Mouse (Mus musculus): ENCODE results near the gene Pgp. TPM values are rescaled to one million over a fixed set of nuclear protein-coding genes. Genes with fewer than 3 reads are reported as not detected.

Gene Pgp
- polyA plus RNA-seq, 1 experiment from 2014 or later = 81.0 TPM

GRCm38 (mm10) chr17:24477053-24477984 is 7.1 kb downstream of the Pgp start:
- Histone ChIP-seq H3K9ac (ENCODE audit: low read length) (peak overlapping the region; percentile 84), H3K9me3 (ENCODE audit: control insufficient read depth, low read length) (no peaks in the 10 kb centered on the region), H3K4me3 (ENCODE audit: low read depth, low read length) (peak overlapping the region; percentile 93), H3K4me1 (replicated peaks; ENCODE audit: control insufficient read depth, insufficient read depth, low read length) (peaks cover 22% of the 10 kb centered on the region), H3K36me3 (ENCODE audit: control insufficient read depth, insufficient read depth, low read length) (peaks cover 44% of the 10 kb centered on the region), H3K27ac (ENCODE audit: low read depth) (no peak overlapping the region), H3K27me3 (replicated peaks; ENCODE audit: control insufficient read depth, insufficient read depth, low read length) (no peaks in the 10 kb centered on the region), H3K4me2 (ENCODE audit: low read length) (peak overlapping the region; percentile 72)
- 93% methylated on average over 20 of the region's 20 CpGs for WGBS
- ATAC-seq (replicated peaks; ENCODE audit: low FRiP score, low TSS enrichment, low read depth) (no peak), DNase-seq (ENCODE audit: low spot score) (no peak)

GRCm38 (mm10) chr17:24477985-24478600 is 7.9 kb downstream of the Pgp start:
- Histone ChIP-seq H3K4me1 (replicated peaks; ENCODE audit: control insufficient read depth, insufficient read depth, low read length) (peaks cover 14% of the 10 kb centered on the region; the same call in 1 of the 2 replicates), H3K27me3 (replicated peaks; ENCODE audit: control insufficient read depth, insufficient read depth, low read length) (no peaks in the 10 kb centered on the region), H3K9ac (ENCODE audit: low read length) (peak overlapping the region; percentile 84), H3K9me3 (ENCODE audit: control insufficient read depth, low read length) (no peaks in the 10 kb centered on the region), H3K4me3 (ENCODE audit: low read depth, low read length) (peak overlapping the region; percentile 93), H3K36me3 (ENCODE audit: control insufficient read depth, insufficient read depth, low read length) (peaks cover 39% of the 10 kb centered on the region), H3K27ac (ENCODE audit: low read depth) (0 out of 2 replicates have a peak overlapping the region, but pooled peaks have one; percentile 93), H3K4me2 (ENCODE audit: low read length) (peak overlapping the region; percentile 72)
- ATAC-seq (replicated peaks; ENCODE audit: low FRiP score, low TSS enrichment, low read depth) (peak; percentile 36), DNase-seq (ENCODE audit: low spot score) (no peak)
- WGBS = 42% methylated on average over 11 of the region's 11 CpGs

GRCm38 (mm10) chr17:24478663-24479380 is 8.6 kb downstream of the Pgp start, which contains the start of gene Mlst8:
TSS of gene Mlst8 (minus strand) at chr17:24479078.
- peak within 1 kb of the TSS; percentile 93 for H3K4me3 ChIP-seq (ENCODE audit: low read depth, low read length)
- peak within 1 kb of the TSS; percentile 84 for H3K9ac ChIP-seq (ENCODE audit: low read length)
- ATAC-seq (replicated peaks; ENCODE audit: low FRiP score, low TSS enrichment, low read depth) (peak; percentile 94), DNase-seq (ENCODE audit: low spot score) (peak; percentile 98)
- no peaks in the 10 kb centered on the region for H3K9me3 ChIP-seq (ENCODE audit: control insufficient read depth, low read length)
- H3K4me1 ChIP-seq (replicated peaks; ENCODE audit: control insufficient read depth, insufficient read depth, low read length) = peaks cover 14% of the 10 kb centered on the region; the same call in 1 of the 2 replicates
- H3K27me3 ChIP-seq (replicated peaks; ENCODE audit: control insufficient read depth, insufficient read depth, low read length) = no peaks in the 10 kb centered on the region
- under 1% methylated on average over 48 of the region's 48 CpGs for WGBS
- peak within 1 kb of the TSS; percentile 72 for H3K4me2 ChIP-seq (ENCODE audit: low read length)
- peaks cover 37% of the 10 kb centered on the region for H3K36me3 ChIP-seq (ENCODE audit: control insufficient read depth, insufficient read depth, low read length)
- H3K27ac ChIP-seq (ENCODE audit: low read depth) = peak within 1 kb of the TSS; percentile 93

- DNase-seq (ENCODE audit: low spot score) = no peak
- H3K27me3 ChIP-seq (replicated peaks; ENCODE audit: control insufficient read depth, insufficient read depth, low read length) = no peaks in the 10 kb centered on the region
- H3K9ac ChIP-seq (ENCODE audit: low read length) = no peak overlapping the region; the same call in 1 of the 2 replicates
- H3K4me3 ChIP-seq (ENCODE audit: low read depth, low read length) = peak overlapping the region; percentile 93
- no peak overlapping the region; the same call in 1 of the 2 replicates for H3K27ac ChIP-seq (ENCODE audit: low read depth)
- peak overlapping the region; percentile 72 for H3K4me2 ChIP-seq (ENCODE audit: low read length)
- no peaks in the 10 kb centered on the region for H3K9me3 ChIP-seq (ENCODE audit: control insufficient read depth, low read length)
- 19% methylated on average over 1 of the region's 1 CpGs for WGBS
- ATAC-seq (replicated peaks; ENCODE audit: low FRiP score, low TSS enrichment, low read depth) = no peak
- peaks cover 14% of the 10 kb centered on the region; the same call in 1 of the 2 replicates for H3K4me1 ChIP-seq (replicated peaks; ENCODE audit: control insufficient read depth, insufficient read depth, low read length)
- peaks cover 31% of the 10 kb centered on the region for H3K36me3 ChIP-seq (ENCODE audit: control insufficient read depth, insufficient read depth, low read length)
These were observed 9.2 kb downstream of the Pgp start for GRCm38 (mm10) chr17:24479431-24479830.

GRCm38 (mm10) chr17:24480201-24480826 is 10.1 kb downstream of the Pgp start:
- H3K4me3 ChIP-seq (ENCODE audit: low read depth, low read length) = no peak overlapping the region
- ATAC-seq (replicated peaks; ENCODE audit: low FRiP score, low TSS enrichment, low read depth) (no peak), DNase-seq (ENCODE audit: low spot score) (no peak)
- H3K9ac ChIP-seq (ENCODE audit: low read length) = no peak overlapping the region
- H3K4me2 ChIP-seq (ENCODE audit: low read length) = no peak overlapping the region
- peaks cover 14% of the 10 kb centered on the region; the same call in 1 of the 2 replicates for H3K4me1 ChIP-seq (replicated peaks; ENCODE audit: control insufficient read depth, insufficient read depth, low read length)
- H3K27me3 ChIP-seq (replicated peaks; ENCODE audit: control insufficient read depth, insufficient read depth, low read length) = no peaks in the 10 kb centered on the region
- H3K36me3 ChIP-seq (ENCODE audit: control insufficient read depth, insufficient read depth, low read length) = peaks cover 22% of the 10 kb centered on the region
- 40% methylated on average over 3 of the region's 3 CpGs for WGBS
- H3K9me3 ChIP-seq (ENCODE audit: control insufficient read depth, low read length) = no peaks in the 10 kb centered on the region
- peak overlapping the region; percentile 30 for H3K27ac ChIP-seq (ENCODE audit: low read depth)

GRCm38 (mm10) chr17:24481027-24481815 is 11.0 kb downstream of the Pgp start:
- no peak for ATAC-seq (replicated peaks; ENCODE audit: low FRiP score, low TSS enrichment, low read depth)
- Histone ChIP-seq H3K27ac (ENCODE audit: low read depth) (no peak overlapping the region), H3K36me3 (ENCODE audit: control insufficient read depth, insufficient read depth, low read length) (peaks cover 13% of the 10 kb centered on the region), H3K27me3 (replicated peaks; ENCODE audit: control insufficient read depth, insufficient read depth, low read length) (no peaks in the 10 kb centered on the region), H3K4me3 (ENCODE audit: low read depth, low read length) (no peak overlapping the region), H3K4me1 (replicated peaks; ENCODE audit: control insufficient read depth, insufficient read depth, low read length) (peaks cover 14% of the 10 kb centered on the region; the same call in 1 of the 2 replicates), H3K9me3 (ENCODE audit: control insufficient read depth, low read length) (no peaks in the 10 kb centered on the region), H3K9ac (ENCODE audit: low read length) (no peak overlapping the region), H3K4me2 (ENCODE audit: low read length) (no peak overlapping the region)
- 90% methylated on average over 20 of the region's 20 CpGs for WGBS
- no peak for DNase-seq (ENCODE audit: low spot score)

- peaks cover 16% of the 10 kb centered on the region for H3K27me3 ChIP-seq (replicated peaks; ENCODE audit: control insufficient read depth, insufficient read depth, low read length)
- no peak overlapping the region for H3K4me3 ChIP-seq (ENCODE audit: low read depth, low read length)
- H3K36me3 ChIP-seq (ENCODE audit: control insufficient read depth, insufficient read depth, low read length) = no peaks in the 10 kb centered on the region
- 84% methylated on average over 3 of the region's 3 CpGs for WGBS
- H3K9me3 ChIP-seq (ENCODE audit: control insufficient read depth, low read length) = no peaks in the 10 kb centered on the region
- peaks cover 7% of the 10 kb centered on the region; the same call in 1 of the 2 replicates for H3K4me1 ChIP-seq (replicated peaks; ENCODE audit: control insufficient read depth, insufficient read depth, low read length)
- ATAC-seq (replicated peaks; ENCODE audit: low FRiP score, low TSS enrichment, low read depth) (no peak), DNase-seq (ENCODE audit: low spot score) (no peak)
- no peak overlapping the region for H3K27ac ChIP-seq (ENCODE audit: low read depth)
- H3K4me2 ChIP-seq (ENCODE audit: low read length) = no peak overlapping the region
- H3K9ac ChIP-seq (ENCODE audit: low read length) = no peak overlapping the region
These were observed 13.3 kb downstream of the Pgp start for GRCm38 (mm10) chr17:24483495-24483894.

All from intestine, embryonic 14.5 days (tissue).